Mouse (Mus musculus): ENCODE measurements around the gene Frmd6.

The Frmd6 gene

DNA sequence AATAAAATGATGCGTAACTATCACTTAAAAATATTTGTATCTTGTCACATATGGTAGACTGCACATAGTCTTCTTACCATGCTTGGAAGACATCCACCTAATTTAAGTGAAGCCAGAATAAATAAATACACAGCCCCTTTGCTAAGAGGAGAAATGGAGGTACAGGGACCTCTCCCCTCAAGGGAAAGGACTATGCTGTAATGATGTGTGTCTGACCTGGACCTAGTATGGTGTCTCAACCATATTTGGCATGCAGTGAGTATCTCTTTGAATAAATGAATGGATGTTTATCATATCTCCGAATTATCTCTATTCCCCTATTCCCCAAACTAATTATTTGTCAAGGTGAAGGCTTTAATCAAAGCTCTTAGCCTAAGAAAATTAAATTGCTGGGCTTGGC lies 15.4 kb upstream of the Frmd6 start:
- no peak for DNase-seq

DNA sequence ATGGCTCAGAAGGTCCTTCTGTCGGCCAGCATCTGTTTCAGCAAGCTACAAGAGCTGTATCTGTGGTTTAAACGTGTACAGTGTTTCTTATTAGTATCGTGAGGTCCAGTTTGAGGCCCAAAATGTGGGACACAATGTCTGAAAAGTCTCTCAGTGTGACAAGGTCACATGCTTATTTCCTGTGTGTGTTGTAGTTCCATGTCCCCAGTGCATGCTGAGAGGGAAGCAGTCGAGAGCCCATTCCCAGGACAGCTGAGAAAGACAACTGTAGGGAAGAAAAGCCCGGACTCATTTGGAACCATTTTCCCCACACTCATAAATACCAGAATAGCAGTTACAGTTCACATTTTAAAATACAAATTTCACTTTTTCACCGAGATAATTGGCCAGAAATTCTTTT lies 13.5 kb upstream of the Frmd6 start:
- DNase-seq = peak in 1 of 2 experiments; percentile 8

DNA sequence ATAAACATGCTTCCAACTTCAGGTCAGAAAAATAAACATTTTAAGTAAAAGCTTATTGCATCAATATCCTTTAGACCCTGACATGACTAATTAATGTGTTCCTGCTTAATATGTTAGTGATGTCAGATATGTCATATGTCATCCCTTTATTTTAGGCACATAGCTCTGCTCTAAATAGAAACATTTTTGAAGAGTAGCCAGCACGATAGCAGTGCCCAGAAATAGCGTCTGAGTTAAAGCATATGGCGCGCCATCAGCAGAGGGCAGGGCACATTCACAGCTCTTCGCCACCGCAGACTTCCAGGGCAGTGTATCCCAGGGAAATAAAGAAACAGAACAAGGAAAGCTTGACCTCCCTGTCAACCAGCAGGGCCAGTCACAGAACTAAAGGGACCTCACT lies 13.1 kb upstream of the Frmd6 start:
- DNase-seq = peak; percentile 19 to 34

DNA sequence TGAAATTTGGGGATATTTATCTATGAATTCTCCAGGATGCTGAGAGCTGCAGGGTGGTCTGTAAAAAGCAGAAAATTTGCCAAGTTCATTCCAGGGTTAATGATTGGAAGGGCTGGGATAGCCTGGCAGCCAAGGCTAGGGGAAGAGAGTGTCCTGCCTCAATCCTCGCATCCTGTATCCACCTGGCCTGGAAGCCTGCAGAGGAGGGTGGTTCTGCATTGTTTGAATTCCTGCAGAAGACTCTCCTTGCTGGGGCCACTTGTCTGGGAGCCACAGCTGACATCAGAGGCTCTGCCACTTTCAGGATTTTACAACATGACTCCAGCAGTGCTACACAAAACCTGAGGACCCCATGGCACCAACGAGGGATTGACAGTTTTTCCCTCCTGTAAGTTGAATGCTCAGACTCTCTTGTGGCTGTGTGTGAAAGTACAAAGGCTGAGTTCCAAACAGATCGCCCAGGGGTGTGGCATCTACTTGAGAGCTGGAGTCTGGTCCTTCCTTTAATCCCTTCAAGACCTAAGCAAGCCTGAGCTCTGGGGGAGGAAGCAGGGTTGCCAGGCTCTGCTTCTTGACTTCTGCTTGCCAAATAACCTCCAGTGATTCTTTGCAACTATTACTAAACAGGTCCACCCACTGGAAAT lies 12.4 kb upstream of the Frmd6 start:
- no peak for DNase-seq

DNA sequence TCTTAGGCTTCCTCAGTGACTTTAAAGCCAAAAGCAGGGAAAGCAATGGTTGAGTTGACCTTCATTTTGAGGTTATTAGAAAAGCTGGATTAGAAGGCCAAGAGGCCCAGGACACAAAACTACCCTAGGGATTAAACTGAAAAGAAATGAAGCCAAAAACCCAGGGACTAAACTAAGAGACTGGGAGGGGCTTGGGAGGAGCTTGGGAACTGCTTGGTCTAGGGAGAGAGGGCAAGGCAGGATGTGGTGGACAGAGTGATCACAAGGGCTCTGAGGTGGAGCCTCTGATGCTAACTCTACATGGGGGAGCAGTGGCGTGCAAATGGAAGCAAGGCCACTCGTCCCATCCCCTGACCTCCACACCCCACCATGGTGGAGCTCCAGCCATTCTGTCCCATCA lies 8.6 kb upstream of the Frmd6 start:
- no peak for DNase-seq

DNA sequence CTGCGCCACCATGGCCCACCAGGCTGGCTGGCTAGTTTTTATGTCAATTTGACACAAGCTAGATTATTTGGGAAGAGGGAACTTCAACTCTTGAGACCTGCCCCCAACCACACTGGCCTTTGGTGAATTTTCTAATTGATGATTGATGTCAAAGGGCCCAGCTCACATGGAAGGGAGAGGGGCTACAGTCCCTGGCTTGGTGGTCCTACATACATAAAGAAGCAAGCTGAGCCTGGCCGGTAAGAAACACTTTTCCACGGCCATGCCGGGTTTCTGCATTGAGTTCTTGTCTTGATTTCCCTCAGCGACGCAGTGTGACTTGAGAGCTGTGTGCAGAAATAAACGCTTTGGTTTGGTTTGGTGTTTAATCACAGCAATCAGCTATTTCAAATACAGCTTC lies 1.3 kb upstream of the Frmd6 start:
- DNase-seq = no peak

DNA sequence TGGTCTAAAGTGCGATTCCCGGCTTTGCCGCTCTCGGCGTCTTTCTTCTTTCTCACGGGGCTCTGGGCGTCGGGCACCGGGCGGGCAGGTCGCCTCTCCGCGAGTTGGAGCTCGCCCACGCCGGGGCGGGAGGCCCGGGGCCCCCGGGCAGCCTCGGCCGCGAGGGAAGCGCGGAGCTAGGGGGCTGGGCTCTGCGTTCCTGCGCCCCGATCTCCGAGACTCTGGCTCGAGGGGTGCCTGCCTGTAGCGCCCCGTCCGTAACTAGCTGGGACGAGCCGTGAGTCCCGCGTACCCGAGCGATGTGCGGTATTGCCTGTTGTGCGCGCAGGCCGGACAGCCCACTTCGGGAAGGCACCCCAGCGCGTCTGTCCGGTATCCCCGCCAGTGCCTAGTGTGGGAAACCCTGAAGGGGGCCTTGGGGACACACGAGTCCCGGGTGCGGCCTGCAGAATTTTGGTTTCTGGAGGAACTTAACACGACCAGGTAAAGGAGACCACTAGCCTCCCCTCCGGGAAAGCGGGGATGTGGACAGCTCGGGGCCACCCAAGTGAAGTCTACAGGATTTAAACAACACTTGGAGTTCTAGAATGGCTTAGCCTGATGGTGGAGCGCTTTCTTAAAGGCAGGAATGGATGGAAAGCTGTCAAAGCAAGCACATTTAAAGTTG lies 470 bp downstream of the Frmd6 start:
- DNase-seq = peak; percentile 29 to 66

DNA sequence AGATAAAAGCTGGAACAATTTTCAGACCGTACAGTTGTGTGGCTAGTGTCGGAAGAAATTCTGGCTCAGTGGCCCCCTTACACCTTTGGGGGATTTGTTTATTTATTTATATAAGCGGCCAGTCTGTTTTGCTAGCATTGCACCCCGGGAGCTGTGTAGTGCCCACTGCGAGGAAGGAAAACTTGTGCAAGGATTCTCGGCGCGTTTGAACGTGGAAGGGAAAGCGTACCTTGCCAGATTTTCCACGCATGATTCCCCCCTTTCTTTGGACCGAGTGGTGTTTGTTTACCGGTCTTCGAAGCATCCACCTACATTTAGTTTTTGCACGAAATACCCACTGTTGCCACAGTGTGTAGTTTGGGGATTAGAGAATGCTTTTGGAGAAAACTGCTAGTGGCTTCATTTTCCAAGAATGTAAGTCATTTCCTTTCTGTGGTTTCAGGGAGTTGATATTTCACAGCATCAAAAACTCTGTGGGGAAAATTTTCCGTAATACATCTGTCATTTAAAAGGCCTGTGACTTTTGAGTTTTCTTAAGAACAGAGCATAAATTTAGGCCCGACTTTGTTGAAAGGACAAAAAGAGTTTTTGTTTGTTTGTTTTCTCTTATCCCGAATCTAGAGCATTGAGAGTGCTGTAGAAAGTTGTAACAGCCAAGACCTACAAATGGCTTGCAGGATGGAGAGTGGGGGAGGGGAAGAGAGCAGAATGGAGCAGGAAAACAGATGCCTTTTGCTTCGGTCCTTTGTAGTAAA lies 1.2 kb downstream of the Frmd6 start:
- DNase-seq = peak; percentile 20 to 32

DNA sequence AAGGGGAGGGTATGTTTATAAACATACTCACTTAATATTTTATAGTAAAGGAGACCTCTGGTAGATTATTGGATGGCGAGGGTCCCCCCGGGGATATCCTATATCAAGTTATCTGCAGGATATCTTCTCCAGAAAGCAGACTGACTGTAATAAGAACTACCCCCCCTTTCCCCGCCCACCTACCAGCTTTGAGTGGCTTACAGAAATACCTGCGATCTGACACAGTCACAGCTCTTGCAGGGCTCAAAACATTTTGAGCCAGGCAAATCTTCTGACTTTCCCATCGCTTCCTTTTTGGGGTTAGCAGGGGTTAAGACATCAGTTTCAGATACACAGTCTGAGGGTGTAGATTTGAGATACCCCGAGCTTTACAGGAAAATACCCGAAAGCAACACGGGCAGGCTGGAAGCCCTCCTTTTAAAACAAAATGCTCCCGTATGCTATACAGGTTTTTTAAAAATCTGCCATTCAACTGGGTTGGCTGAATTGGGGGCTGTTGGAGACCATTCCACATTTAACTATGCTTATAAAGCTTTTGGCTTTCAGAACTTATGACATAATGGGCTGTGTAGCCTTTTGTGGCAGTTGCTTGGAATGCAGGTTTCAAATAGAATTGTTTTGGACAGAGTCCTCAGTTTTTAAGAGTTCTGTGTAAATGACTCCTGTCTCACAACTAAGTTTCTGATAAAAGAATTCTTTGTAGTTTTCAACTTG lies 2.0 kb downstream of the Frmd6 start:
- no peak for DNase-seq

DNA sequence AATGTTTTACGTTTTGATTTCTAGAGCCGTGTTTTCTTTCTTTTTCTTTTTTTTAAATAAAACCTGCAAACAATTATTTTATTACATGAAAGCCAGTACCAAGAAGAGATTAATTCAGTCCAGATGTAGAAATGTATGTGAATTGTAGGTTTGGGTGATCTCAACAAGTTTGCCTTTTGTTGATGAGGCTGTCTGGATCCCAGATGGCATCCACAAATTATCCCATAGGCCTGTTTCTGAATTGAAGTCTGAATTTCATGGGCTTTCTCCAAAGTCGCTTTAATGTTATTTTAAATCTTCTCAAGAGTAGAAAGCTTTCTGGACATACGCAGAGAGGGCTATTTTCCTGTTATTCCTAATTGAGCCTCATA lies 2.6 kb downstream of the Frmd6 start:
- DNase-seq = no peak

DNA sequence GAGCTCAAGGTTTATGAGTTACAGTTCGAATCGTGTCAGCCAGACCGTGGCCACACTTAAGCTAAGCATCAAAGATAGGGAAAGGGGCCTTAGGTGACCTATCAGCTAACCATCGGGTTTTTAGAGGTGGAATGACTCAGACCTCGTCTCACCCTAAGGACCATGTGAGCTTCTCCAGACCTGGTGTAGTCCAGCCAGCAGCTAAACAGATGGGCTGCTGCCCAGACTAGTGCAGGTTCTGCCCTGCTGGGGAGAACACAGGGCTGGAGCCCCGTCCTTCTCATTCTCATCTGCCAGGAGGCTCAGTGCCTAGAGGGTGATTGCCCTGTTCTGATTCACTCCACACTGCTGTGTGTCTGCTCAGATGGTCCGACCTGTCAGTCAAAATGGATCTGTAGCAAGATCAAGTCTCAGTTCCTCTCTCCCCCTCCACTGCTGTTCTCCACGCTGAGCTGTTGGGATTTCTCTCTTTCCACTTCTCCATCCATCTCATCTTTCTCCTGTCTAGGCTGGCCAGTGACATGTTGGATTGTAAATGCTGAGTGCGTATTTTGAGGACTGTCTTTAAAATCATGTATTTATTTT lies 5.8 kb downstream of the Frmd6 start:
- no peak for DNase-seq

DNA sequence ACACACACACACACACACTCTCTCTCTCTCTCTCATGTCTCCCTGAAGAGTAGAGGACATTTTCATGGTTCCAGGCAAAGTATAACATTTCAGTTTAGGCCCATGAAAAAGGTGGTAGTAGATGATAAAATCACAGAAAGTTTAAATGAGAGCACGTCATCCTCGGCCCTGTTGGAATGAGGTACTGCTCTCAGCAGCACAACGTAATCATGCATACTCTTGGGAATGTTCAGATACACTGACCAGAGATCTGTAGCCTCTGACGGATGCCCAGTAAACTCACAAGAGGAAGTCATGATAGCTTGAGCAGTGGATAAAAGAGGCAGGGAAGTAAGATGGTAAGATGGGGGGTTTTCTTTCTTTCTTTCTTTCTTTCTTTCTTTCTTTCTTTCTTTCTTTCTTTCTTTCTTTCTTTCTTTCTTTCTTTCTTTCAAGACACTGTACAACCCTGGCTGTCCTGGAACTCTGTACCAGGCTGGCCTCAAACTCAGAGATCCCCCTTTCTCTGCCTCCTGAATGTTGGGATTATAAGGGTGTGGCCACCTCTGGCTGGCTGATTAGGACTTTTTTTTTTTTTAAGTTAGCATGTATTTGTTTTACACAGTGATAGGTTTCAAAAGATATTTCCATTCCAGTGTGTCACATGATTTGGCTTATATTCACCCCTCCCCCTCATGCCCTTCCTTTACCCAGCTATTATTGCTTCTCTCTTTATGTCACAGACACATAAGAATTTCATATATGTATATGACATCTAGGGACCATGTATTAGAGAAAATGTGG lies 7.1 kb downstream of the Frmd6 start:
- DNase-seq = no peak

DNA sequence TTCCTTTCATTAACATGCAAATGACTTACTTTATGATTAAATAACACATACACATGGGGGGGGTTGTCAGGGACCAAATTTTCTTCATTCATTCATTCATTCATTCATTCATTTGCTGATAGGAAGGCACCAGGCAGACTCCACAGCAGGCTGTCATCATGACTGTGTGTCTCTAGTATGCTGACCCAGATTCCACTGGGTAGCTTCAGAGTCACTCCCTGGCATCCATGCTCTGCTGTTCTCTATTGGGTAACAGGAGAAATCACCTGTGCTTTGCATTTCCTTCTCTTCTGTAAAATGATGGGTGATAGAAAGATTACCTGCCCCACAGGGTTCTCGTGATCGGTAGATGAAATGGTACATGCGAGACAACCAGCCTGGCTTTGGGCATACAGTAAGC lies 7.7 kb downstream of the Frmd6 start:
- no peak for DNase-seq

DNA sequence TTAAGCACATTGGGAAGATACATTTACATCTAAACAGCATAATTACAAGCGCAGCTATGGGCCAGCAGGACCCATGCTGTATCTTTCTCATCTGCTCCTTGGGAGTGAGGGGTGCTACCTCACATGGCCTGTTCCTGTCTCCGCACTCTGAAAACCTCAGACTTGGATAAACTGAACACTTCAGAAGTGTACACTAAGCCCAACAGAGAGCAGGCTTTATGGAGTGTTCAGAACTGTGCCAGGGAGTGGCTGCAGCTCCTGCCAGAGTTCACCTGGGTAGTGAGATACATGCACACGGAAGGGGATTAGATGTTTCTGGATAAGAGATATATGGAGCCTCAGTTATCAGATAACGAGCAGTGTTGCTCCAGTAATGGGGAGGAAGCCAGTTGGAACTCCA lies 8.7 kb downstream of the Frmd6 start:
- DNase-seq = no peak

DNA sequence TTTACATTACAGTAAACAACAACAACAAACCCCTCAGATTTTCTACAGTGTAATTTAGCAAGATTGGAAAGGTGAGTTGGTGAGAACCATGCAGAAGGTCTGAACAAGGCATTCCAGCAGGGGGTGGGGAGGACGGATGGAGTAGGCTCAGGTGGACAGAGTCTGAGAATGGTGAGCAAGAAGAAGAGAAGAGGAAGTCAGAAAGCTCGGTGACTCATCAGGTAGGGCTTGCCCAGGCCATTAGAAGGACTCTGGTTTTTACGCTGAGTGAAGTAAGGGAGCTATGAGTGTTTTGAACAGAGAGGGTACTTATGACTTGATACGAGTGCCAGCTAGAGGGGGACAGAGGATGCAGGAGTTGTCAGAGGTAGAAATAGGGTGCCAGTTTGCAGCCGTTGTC lies 9.7 kb downstream of the Frmd6 start:
- no peak for DNase-seq

DNA sequence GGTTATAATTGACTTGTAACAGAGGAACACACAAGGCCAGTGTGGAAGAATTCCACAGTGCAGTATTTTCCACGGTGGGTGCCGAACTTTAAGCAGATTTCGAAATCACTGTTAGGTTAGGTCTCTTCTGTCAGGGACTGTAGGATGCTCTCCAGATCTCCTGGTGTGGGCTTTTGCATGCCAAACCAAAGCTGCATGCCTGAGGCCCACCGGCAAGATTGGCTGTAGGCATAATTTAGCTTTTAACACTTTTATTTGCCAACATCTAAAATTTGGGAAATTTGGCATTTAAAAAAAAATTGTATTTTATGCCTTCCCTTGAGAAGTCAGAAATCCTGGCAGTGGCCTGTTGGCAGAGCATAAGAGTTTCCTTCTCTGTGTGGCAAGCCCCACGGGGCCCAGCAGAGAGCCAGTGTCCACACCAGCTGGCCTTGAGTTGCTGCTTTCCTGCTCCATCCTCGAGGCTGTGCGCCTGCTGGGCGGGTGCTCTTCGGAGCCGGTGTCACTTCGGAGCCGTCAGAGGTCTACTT lies 12.5 kb downstream of the Frmd6 start:
- no peak for DNase-seq

DNA sequence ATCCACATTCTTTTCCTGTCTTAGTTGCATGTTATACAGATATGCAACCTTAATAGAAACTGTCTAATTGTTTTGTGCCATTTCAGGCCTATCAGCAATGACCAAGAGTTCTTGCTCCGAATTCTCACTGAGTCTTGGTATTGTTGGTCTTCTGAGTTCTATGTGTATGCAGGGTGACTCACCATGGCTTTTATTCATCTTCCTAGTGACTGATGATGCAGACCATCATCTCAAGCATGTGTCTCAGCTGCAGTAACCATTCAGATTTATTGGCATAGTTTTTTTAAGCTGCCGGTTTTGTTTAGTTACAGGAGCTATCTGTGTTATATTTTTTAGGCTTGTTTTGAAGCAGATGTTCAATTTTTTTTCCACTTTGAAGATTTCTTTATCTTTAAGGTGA lies 20.1 kb downstream of the Frmd6 start:
- DNase-seq = no peak

DNA sequence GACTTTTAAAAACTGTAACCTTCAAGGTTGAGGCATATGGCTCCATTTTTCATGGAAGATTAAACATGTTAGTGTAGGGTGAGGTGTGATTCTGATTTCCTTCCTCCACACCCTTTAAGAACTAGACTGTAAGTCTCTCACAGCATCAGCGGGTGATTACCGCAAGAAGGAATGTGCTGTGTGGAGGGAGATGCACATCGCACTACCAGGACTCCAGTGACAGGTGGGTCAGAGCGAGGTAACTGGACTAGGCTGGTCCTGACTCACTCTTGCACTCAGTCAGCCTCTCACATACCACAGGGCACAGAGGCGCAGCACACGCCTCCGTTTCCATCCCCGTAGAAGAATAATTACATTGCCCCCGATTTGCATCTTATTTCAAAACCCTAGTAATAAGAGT lies 23.7 kb downstream of the Frmd6 start:
- DNase-seq = no peak

DNA sequence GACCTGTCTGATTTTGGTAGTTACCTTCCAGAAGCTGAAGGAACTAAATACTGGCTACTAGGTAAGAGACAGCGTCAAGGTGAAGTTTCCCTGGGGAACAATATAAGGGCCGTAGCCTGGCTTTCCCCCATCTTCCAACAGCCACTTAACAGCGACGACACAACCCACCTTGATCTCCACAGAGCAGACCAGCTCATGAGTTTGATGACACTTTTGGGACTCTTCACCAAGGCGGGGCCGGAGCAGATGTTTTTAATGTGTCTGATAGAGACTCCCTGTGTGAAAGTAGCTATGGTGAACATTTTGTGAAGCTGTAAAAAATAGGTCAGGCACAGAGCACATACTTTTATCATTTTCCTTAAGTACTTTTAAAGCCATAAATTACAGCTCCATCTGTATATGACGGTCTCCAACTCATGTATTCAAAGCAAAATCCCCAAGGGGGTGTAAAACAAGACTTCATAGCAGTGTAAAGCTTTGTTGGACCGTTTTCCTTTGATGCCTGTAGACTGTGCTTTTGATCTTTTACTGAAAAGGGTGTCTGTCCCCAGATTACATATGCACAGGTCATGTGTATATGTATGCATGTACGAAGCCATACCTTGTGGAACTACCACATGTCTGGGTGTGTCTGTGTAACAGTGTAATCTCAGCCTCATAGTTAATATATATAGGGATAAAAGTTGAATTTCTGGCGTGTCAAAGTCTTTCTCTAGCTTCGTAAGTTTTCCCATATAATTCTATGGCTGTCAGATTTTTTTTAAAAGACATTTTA lies 24.4 kb downstream of the Frmd6 start:
- no peak for DNase-seq

DNA sequence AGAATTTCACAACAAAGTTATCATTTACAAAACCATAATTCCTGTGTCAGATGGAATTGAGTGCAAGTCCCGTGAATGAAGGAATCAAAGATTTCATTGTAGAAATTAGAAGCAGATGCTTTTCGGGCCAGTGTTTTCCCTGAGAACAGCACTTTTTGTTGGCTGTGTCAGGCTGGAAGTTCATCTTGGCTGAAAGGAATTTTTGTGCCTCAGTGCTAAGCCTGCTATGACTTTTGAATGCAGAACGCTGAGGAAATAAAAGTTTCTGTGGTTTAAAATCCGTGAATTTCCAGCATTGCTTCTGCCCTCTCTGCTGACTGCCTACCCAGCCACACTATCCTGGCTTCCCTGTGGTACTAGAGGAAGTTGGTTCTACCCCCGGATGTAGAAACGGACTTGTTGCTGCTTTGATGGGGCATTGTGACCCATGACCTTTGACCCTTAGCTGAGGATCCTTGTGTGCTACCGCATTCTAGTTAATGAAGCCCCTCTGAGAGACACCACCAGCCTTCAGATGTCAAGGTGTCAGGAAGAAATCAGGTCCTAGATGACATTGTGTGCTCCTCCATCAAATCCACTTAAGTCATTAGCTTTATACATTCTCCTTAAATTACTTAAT lies 26.1 kb downstream of the Frmd6 start:
- no peak for DNase-seq

DNA sequence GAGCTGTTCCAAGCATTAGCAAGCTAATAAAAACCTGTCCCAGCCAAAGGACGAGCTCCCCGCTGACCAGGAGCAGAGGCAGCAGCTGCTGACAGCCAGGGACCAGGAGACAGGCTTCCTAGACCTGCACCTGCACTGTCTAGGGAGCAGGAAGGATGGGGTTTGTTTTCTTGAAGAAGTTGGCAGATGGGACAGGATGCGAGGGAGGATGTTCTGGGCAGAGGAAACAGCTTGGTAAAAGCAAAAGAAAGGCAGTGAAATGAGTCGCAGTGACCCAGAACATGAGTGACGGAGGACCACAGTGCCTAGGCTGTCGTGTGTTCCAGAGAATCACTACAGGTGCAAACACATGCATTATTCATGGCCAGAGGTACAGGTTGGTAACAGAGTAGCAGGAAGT lies 27.7 kb downstream of the Frmd6 start:
- DNase-seq = peak; percentile 4 to 9

All from kidney, postnatal 36 days (tissue).